Mouse (Mus musculus) heart, embryonic 11.5 days (tissue): ENCODE data around the gene Nhej1. TPM values are rescaled to one million over a fixed set of nuclear protein-coding genes. Genes with fewer than 3 reads are reported as not detected.

Source experiments
- ATAC-seq: fragments of 200-750 bp; cut with Nextera tagmentation; replicated peaks from 2 replicates; pipeline ENCODE4 v1.8.0; 2017; ENCODE audit warnings: moderate library complexity; ENCODE audit not compliant: insufficient number of reproducible peaks, low FRiP score, low TSS enrichment
- H3K27ac ChIP-seq: fragments of 300-500 bp; sonication (generic); 2 replicates; pipeline ENCODE4 v1.5.1; 2014; ENCODE audit warnings: mild to moderate bottlenecking, low read depth, low read length
- H3K27me3 ChIP-seq: fragments of 300-500 bp; sonication (generic); 2 replicates; pipeline ENCODE4 v1.6.1; 2014; ENCODE audit warnings: mild to moderate bottlenecking, low read length, mixed read lengths; ENCODE audit not compliant: control insufficient read depth, insufficient read depth
- H3K36me3 ChIP-seq: fragments of 300-500 bp; sonication (generic); 2 replicates; pipeline ENCODE4 v1.6.1; 2014; ENCODE audit warnings: mild to moderate bottlenecking, low read length, moderate library complexity, mixed read lengths; ENCODE audit not compliant: control insufficient read depth, insufficient read depth
- H3K4me1 ChIP-seq: fragments of 300-500 bp; sonication (generic); 2 replicates; pipeline ENCODE4 v1.6.1; 2014; ENCODE audit warnings: low read length; ENCODE audit not compliant: control insufficient read depth, insufficient read depth
- H3K4me2 ChIP-seq: fragments of 300-500 bp; sonication (generic); 2 replicates; pipeline ENCODE4 v1.6.1; 2014; ENCODE audit warnings: mild to moderate bottlenecking, moderate library complexity
- H3K4me3 ChIP-seq: fragments of 300-500 bp; sonication (generic); 2 replicates; pipeline ENCODE4 v1.5.1; 2014; ENCODE audit warnings: low read depth, low read length
- H3K9ac ChIP-seq: fragments of 300-500 bp; sonication (generic); 2 replicates; pipeline ENCODE4 v1.6.1; 2014; ENCODE audit warnings: mild to moderate bottlenecking, low read depth, low read length, moderate library complexity
- H3K9me3 ChIP-seq: fragments of 300-500 bp; sonication (generic); replicated peaks from 2 replicates; pipeline ENCODE4 v1.6.1; 2016; ENCODE audit warnings: low read length; ENCODE audit not compliant: control insufficient read depth
- WGBS: fragments of 180-500 bp; shearing (Covaris S2); extraction: QIAGEN DNeasy Blood & Tissue Kit; methylation state at CpG from one replicate; pipeline ENCODE4 v1.1.7; 2014; ENCODE audit not compliant: insufficient replicate concordance; 5-methylcytosine and 5-hydroxymethylcytosine counted together
- polyA plus RNA-seq: library from polyadenylated mRNA; unstranded; fragments of >200 nt; fragmentation: Nextera tagmentation; extraction: Ambion mirVana; gene quantifications from 2 replicates; pipeline ENCODE4 v1.2.1, GENCODE M21; 2014

Gene Nhej1
- polyA plus RNA-seq, 1 experiment from 2014 or later, result 7.6 TPM

DNA sequence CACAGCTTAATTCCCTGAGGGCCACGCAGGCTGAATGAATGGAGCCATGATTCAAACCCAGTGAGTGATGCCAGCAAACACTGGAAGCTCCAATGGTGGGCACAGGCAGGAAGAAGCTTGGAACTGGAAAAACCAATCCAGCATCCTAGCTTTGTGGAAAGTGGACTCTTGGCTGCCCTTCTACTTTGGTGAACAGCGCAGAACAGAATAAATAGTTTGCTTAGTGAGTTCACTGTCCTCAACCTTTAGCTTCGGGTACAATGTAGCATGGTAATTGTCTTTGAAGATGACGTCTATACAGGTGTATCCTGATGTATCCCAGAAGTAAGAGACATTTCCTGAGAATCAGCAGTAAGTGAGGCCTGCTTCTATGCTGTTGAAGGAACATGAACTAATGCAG is 23.7 kb upstream of the Nhej1 start:
- Histone ChIP-seq H3K36me3 (peaks cover 29% of the 10 kb centered on the region), H3K4me2 (no peak overlapping the region)
- WGBS, result 86% methylated on average over 4 of the region's 4 CpGs

DNA sequence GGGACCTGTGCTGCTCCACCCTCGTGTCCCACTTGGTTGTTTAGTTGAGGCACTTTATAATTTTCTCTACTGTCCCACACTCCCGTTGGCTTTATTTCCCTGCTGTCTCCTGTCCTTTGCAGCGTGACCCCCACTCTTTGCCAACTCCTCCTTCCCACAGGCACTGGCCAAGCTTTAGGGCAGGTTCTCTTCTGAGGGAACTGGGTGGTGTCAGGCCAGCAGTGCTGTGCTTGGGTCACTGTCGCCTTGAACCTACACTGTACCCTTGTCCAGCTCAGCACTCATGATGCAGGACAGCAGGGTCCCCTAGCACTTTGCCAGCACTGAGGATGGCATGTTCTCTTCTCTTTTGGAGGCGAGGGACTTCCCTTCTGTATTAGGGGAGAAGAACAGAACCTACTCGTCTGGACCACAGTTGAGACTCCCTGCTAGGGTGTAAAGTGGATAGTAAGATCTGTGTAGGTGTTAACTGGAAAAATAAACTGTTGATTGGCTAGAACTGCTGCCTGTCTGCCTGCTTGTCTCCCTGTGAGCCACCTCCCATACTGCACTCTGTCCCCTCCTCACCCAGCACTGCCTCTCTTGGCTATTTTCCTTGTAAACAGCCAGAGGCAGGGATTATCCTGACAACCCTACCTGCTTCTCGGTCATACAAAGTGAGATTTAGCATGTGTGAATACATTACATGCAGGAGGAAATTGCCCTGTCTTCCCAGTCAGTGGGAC is 22.6 kb upstream of the Nhej1 start:
- ATAC-seq, result no peak
- Histone ChIP-seq H3K9ac (no peak overlapping the region), H3K4me1 (peaks cover 3% of the 10 kb centered on the region; the same call in 1 of the 2 replicates), H3K4me2 (no peak overlapping the region), H3K4me3 (no peak overlapping the region), H3K27ac (no peak overlapping the region), H3K9me3 (no peaks in the 10 kb centered on the region), H3K27me3 (no peaks in the 10 kb centered on the region), H3K36me3 (peaks cover 29% of the 10 kb centered on the region)
- WGBS, result 62% methylated on average over 7 of the region's 7 CpGs

More for the DNA sequence above, 23.7 kb upstream of the Nhej1 start:
- Histone ChIP-seq H3K4me3 (no peak overlapping the region), H3K4me1 (no peaks in the 10 kb centered on the region), H3K27me3 (no peaks in the 10 kb centered on the region), H3K9me3 (no peaks in the 10 kb centered on the region), H3K27ac (no peak overlapping the region), H3K9ac (no peak overlapping the region)
- ATAC-seq, result no peak

- no peaks in the 10 kb centered on the region for H3K27me3 ChIP-seq
- peaks cover 29% of the 10 kb centered on the region for H3K36me3 ChIP-seq
- H3K4me3 ChIP-seq, result no peak overlapping the region
- WGBS, result 70% methylated on average over 3 of the region's 3 CpGs
- H3K9ac ChIP-seq, result no peak overlapping the region
- H3K4me1 ChIP-seq, result peaks cover 10% of the 10 kb centered on the region; the same call in 1 of the 2 replicates
- no peak overlapping the region for H3K4me2 ChIP-seq
- no peaks in the 10 kb centered on the region for H3K9me3 ChIP-seq
- no peak for ATAC-seq
- no peak overlapping the region for H3K27ac ChIP-seq
Observed at GRCm38 (mm10) chr1:75145589-75145988, 20.6 kb upstream of the Nhej1 start.

DNA sequence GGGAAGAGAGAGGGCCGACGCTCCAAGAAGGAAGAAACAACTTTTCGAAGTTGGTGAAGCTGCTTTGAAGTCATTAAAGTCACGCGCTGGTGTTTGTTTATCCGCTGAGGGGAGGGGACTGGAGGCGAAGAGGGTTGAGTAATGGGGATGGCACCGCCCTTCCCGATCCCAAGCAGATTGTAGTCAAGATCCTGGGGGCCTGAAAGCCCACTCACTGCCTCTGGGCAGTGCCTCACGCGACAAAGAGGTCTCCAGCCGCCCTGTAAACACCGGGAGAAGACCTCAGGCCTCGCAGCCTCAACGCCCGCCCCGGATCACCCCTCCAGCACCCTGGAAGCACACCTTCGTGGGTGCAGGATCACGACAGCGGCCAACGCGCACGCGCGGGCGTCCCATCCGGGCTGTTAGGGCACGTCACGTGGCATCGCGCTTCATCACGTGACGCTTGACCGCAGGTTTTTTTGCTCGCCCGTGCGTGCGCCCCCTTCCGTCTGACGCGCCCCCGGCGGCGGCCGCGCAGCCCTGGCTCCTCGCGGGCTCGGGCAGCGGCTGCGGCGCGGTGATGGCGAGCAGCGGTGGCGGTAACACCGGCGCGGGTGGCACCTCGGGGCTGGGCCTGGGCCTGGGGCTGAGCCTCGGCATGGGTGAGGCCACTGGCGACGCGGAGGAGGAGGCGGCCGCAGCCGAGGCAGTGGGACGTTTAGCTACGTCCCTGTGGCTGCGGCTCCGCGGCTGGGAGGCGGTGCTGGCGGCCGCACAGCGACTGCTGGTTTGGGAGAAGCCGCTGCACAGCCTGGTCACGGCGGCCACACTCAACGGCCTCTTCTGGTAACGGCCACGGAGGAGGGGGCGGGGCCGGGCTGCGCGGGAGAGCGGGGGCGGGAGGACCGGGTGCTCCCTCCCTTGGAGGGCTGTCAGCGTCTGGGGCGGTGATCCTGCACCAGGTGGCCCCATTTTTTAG is 17.6 kb upstream of the Nhej1 start, which contains the start of the genes Cnppd1 and Retreg2:
Gene Cnppd1, minus strand, starts transcription at position 411 of the 961 bp plus-strand sequence.
Gene Retreg2, plus strand, starts transcription at position 478 of the 961 bp plus-strand sequence.
- no peaks in the 10 kb centered on the region for H3K27me3 ChIP-seq
- H3K36me3 ChIP-seq, result peaks cover 34% of the 10 kb centered on the region

DNA sequence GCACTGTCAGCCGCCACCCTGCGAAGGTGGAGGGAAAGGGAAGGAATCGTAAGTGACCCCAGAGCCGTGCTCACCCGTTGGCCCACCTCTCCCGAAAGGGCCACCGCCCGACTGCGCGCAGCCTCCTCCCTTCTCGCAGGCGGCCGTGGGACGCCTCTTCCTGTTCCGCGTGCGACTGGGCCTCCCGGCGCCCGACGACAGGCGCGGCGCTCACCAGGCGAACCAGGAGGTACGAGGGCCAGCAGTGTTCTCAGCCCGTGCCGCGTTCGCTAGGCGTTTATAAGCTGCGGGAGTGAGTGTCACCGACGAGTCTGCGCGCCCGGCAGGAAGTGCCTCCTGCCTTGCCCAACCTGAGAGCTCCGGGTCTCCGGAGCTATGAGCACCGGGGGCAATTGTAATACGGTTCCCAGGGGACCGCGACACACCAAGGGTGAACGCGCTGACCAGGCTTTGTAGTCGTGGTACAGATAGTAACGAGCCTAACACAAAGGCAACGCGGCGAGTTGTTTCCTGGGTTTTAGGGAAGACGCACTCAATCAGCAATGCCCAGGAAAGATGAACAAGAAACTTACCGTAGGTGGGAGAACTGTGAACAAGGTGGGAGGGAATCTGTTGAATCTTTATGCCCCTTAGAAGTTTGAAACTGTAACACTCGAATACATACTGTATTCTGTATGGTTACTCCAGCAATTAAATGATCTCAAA is 16.6 kb upstream of the Nhej1 start:
- no peak; the same call in 1 of the 2 replicates for ATAC-seq
- Histone ChIP-seq H3K27me3 (no peaks in the 10 kb centered on the region), H3K4me3 (peak overlapping the region; percentile 89), H3K27ac (peak overlapping the region; percentile 97), H3K36me3 (peaks cover 31% of the 10 kb centered on the region), H3K9me3 (no peaks in the 10 kb centered on the region), H3K9ac (peak overlapping the region; percentile 96), H3K4me1 (peaks cover 10% of the 10 kb centered on the region; the same call in 1 of the 2 replicates), H3K4me2 (peak overlapping the region; percentile 87)
- under 1% methylated on average over 53 of the region's 53 CpGs for WGBS

More for the DNA sequence above, 17.6 kb upstream of the Nhej1 start, which contains the start of the genes Cnppd1 and Retreg2:
- Histone ChIP-seq H3K27ac (peak within 1 kb of the TSS; percentile 97), H3K4me2 (peak within 1 kb of the TSS; percentile 87), H3K4me3 (peak within 1 kb of the TSS; percentile 89), H3K9ac (peak within 1 kb of the TSS; percentile 96), H3K4me1 (peaks cover 10% of the 10 kb centered on the region; the same call in 1 of the 2 replicates), H3K9me3 (no peaks in the 10 kb centered on the region)
- ATAC-seq, result peak; percentile 87
- under 1% methylated on average over 85 of the region's 91 CpGs for WGBS

GRCm38 (mm10) chr1:75140601-75141190 is 15.7 kb upstream of the Nhej1 start:
- Histone ChIP-seq H3K4me3 (peak overlapping the region; percentile 89), H3K36me3 (peaks cover 25% of the 10 kb centered on the region), H3K27ac (peak overlapping the region; percentile 97; the same call in 1 of the 2 replicates), H3K9ac (peak overlapping the region; percentile 96), H3K4me1 (peaks cover 10% of the 10 kb centered on the region; the same call in 1 of the 2 replicates), H3K27me3 (no peaks in the 10 kb centered on the region), H3K4me2 (peak overlapping the region; percentile 87), H3K9me3 (no peaks in the 10 kb centered on the region)
- ATAC-seq, result no peak
- WGBS, result 62% methylated on average over 4 of the region's 4 CpGs

DNA sequence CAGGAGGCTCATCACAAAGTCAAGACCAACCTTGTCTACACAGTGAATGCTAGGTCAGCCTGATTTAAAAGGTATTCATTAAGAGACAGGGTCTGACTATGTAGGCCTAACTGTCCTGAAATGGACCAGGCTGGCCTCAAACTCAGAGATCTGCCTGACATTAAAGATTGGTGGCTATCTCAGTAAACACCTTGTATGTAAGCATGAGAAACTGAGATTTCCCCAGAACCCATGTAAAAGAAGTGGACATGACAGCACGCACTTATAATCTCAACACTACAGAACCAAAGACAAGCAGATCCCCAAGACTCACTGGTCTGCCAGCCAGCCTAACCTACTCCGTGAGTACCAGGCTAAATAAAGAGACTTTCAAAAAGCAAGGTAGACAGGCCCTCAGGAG is 13.4 kb upstream of the Nhej1 start:
- no peak overlapping the region for H3K9ac ChIP-seq
- H3K27me3 ChIP-seq, result no peaks in the 10 kb centered on the region
- 72% methylated on average over 2 of the region's 2 CpGs for WGBS
- no peak overlapping the region for H3K27ac ChIP-seq
- no peaks in the 10 kb centered on the region for H3K9me3 ChIP-seq
- no peak for ATAC-seq
- no peak overlapping the region for H3K4me3 ChIP-seq
- H3K4me1 ChIP-seq, result peaks cover 10% of the 10 kb centered on the region; the same call in 1 of the 2 replicates
- no peak overlapping the region for H3K4me2 ChIP-seq
- peaks cover 17% of the 10 kb centered on the region; the same call in 1 of the 2 replicates for H3K36me3 ChIP-seq
